Mouse (Mus musculus) heart, postnatal 0 days (tissue): ENCODE results near the gene Tmem238.

Experiments used
- CTCF ChIP-seq: IDR thresholded peaks from 2 replicates; pipeline ENCODE4 v1.5.1; 2016; ENCODE audit warnings: antibody characterized with exemption, control low read depth, low read depth
- EP300 ChIP-seq: IDR thresholded peaks from 2 replicates; pipeline ENCODE4 v1.6.1; 2016; ENCODE audit warnings: antibody characterized with exemption, low read depth

- no peak for TF ChIP-seq CTCF
- no peak for TF ChIP-seq EP300
These were observed 35.9 kb upstream of the Tmem238 start for GRCm38 (mm10) chr7:4825365-4825764.
